Mouse (Mus musculus) kidney, adult 10 weeks (tissue): ENCODE measurements around the gene B3gat3. TPM values are rescaled to one million over a fixed set of nuclear protein-coding genes. Genes with fewer than 3 reads are reported as not detected.

Source experiments
- polyA plus RNA-seq: library from polyadenylated mRNA; stranded (reverse); fragments of 350-450 nt; fragmentation: Illumina TruSeq; extraction: RNeasy Lipid Tissue Mini Kit (QIAGEN cat#74804); gene quantifications from one replicate; pipeline ENCODE4 v1.2.3, GENCODE M21; 2014; ENCODE audit warnings: low read depth, low replicate concordance

B3gat3 gene
- polyA plus RNA-seq: 5.2 TPM

GRCm38 (mm10) chr19:8920073-8920736 is at the start of gene B3gat3:
Gene B3gat3 (plus strand): TSS chr19:8920374.

GRCm38 (mm10) chr19:8871267-8872186 is 48.6 kb upstream of the B3gat3 start, which contains the start of gene Ubxn1:
Gene Ubxn1 (plus strand): TSS chr19:8871496.

GRCm38 (mm10) chr19:8880311-8881033 is 39.7 kb upstream of the B3gat3 start, which contains the start of gene Uqcc3:
Gene Uqcc3 (minus strand): TSS chr19:8880923.

GRCm38 (mm10) chr19:8883616-8884015 is 36.6 kb upstream of the B3gat3 start, which contains the start of the genes Lbhd1 and Gm49403:
Gene Lbhd1 (plus strand): TSS chr19:8883732.
Gene Gm49403 (plus strand): TSS chr19:8883930.

GRCm38 (mm10) chr19:8888511-8889385 is 31.4 kb upstream of the B3gat3 start, which contains the start of the genes 1810009A15Rik and Gm49416:
Gene 1810009A15Rik (plus strand): TSS chr19:8888853.
Gene Gm49416 (plus strand): TSS chr19:8888926.

GRCm38 (mm10) chr19:8892829-8893766 is 27.1 kb upstream of the B3gat3 start, which contains the start of gene Ints5:
Gene Ints5 (plus strand): TSS chr19:8893005.

GRCm38 (mm10) chr19:8897865-8898495 is 22.2 kb upstream of the B3gat3 start, which contains the start of gene Ganab:
Gene Ganab (plus strand): TSS chr19:8898071.

GRCm38 (mm10) chr19:8929224-8930088 is 9.3 kb downstream of the B3gat3 start, which contains the start of the genes Rom1 and Eml3:
Gene Rom1 (minus strand): TSS chr19:8929356.
Gene Eml3 (plus strand): TSS chr19:8929552.

GRCm38 (mm10) chr19:8941515-8942217 is 21.5 kb downstream of the B3gat3 start, which contains the start of gene Mta2:
Gene Mta2 (plus strand): TSS chr19:8941875.

GRCm38 (mm10) chr19:8953135-8954039 is 33.2 kb downstream of the B3gat3 start, which contains the start of gene Tut1:
Gene Tut1 (plus strand): TSS chr19:8953847.

GRCm38 (mm10) chr19:8966590-8967372 is 46.6 kb downstream of the B3gat3 start, which contains the start of gene Eef1g:
Gene Eef1g (plus strand): TSS chr19:8967041.

